Mouse (Mus musculus): Measurements from ENCODE around the gene Cyren. TPM values are rescaled to one million over a fixed set of nuclear protein-coding genes. Genes with fewer than 3 reads are reported as not detected.

The Cyren gene
- total and polyA plus RNA-seq, 3 experiments = 7.9 to 11.9 (median 9.7) TPM

GRCm38 (mm10) chr6:34904361-34904760, 26.5 kb upstream of the Cyren start:
- H3K4me1 ChIP-seq (ENCODE audit: control insufficient read depth in 1 of 2, insufficient read depth in 2 of 2) = peaks cover 10 to 46% of the 10 kb centered on the region in 2 experiments
- H3K27ac ChIP-seq (ENCODE audit: insufficient read depth, low read depth) = no peak overlapping the region
- H3K27me3 ChIP-seq (replicated peaks) = no peaks in the 10 kb centered on the region
- no peaks in the 10 kb centered on the region for H3K9me3 ChIP-seq (replicated peaks; ENCODE audit: low read length)
- peaks cover 38 to 91% of the 10 kb centered on the region in 2 experiments for H3K36me3 ChIP-seq (replicated peaks in 1 of 2; ENCODE audit: control insufficient read depth in 1 of 2, insufficient read depth in 1 of 2, low read length in 1 of 2)
- TF ChIP-seq MAX (IDR thresholded peaks at IDR 0.05; ENCODE audit: low read length) = no peak
- TF ChIP-seq MEF2A (IDR thresholded peaks at IDR 0.05; ENCODE audit: borderline replicate concordance, low read depth, low read length) = no peak
- no peak for TF ChIP-seq SMC3 (IDR thresholded peaks at IDR 0.05; ENCODE audit: low read depth, low read length)
- no peak for TF ChIP-seq NRF1 (IDR thresholded peaks at IDR 0.05; ENCODE audit: low read depth, low read length)
- no peak for TF ChIP-seq ELF1 (IDR thresholded peaks at IDR 0.05; ENCODE audit: low read depth, low read length)
- TF ChIP-seq TBP (conservative IDR thresholded peaks at IDR 0.05; ENCODE audit: low read depth, low read length) = no peak
- TF ChIP-seq ETS1 (conservative IDR thresholded peaks at IDR 0.05; ENCODE audit: low read depth, low read length) = no peak
- no peak for TF ChIP-seq CHD2 (IDR thresholded peaks at IDR 0.05; ENCODE audit: low read length)
- TF ChIP-seq POLR2A (IDR thresholded peaks at IDR 0.05; ENCODE audit: low read depth, low read length) = no peak
- no peak for TF ChIP-seq UBTF (IDR thresholded peaks at IDR 0.05; ENCODE audit: low read depth, low read length)
- TF ChIP-seq KAT2A (IDR thresholded peaks at IDR 0.05; ENCODE audit: insufficient replicate concordance, low read length) = no peak
- no peak for TF ChIP-seq ZC3H11A (IDR thresholded peaks at IDR 0.05; ENCODE audit: low read depth, low read length)
- no peak for TF ChIP-seq MYC (IDR thresholded peaks at IDR 0.05; ENCODE audit: low read depth, low read length)
- no peak for TF ChIP-seq BHLHE40 (IDR thresholded peaks at IDR 0.05; ENCODE audit: low read depth, low read length)
- TF ChIP-seq USF1 (IDR thresholded peaks at IDR 0.05; ENCODE audit: low read depth, low read length) = no peak
- H3K9ac ChIP-seq (ENCODE audit: insufficient read depth, low read depth) = no peak overlapping the region
- H3K79me2 ChIP-seq (replicated peaks; ENCODE audit: control insufficient read depth, extremely low read depth, insufficient read depth, poor library complexity, severe bottlenecking) = peaks cover under 1% of the 10 kb centered on the region
- in situ Hi-C loops (cut with MboI; ENCODE audit: low pct_ligation_motif_present, low pct_unique_long_range_greater_than_20kb, low sequenced_read_pairs) = no loop called here
- no peak overlapping the region for H3K4me3 ChIP-seq (replicated peaks in 1 of 3; ENCODE audit: low read depth in 2 of 3, low read length in 2 of 3, poor library complexity in 1 of 3)
- dilution Hi-C loops (cut with MboI; ENCODE audit: extremely low pct_ligation_motif_present, extremely low pct_unique_long_range_greater_than_20kb, low sequenced_read_pairs) = no loop called here
- DNase-seq (ENCODE audit: extremely low read depth) = no peak
- H3K4me2 ChIP-seq (ENCODE audit: insufficient read depth, low read depth, poor library complexity, severe bottlenecking) = no peak overlapping the region

- in situ Hi-C loops (cut with MboI; ENCODE audit: low pct_ligation_motif_present, low pct_unique_long_range_greater_than_20kb, low sequenced_read_pairs) = no loop called here
- no peak overlapping the region for H3K27ac ChIP-seq (ENCODE audit: insufficient read depth, low read depth)
- dilution Hi-C loops (cut with MboI; ENCODE audit: extremely low pct_ligation_motif_present, extremely low pct_unique_long_range_greater_than_20kb, low sequenced_read_pairs) = no loop called here
Measured at GRCm38 (mm10) chr6:34903851-34904250, 26.0 kb upstream of the Cyren start.

More at GRCm38 (mm10) chr6:34903851-34904250, 26.0 kb upstream of the Cyren start:
- Histone ChIP-seq H3K4me1 (ENCODE audit: control insufficient read depth in 1 of 2, insufficient read depth in 2 of 2) (peaks cover 10 to 41% of the 10 kb centered on the region in 2 experiments), H3K9me3 (replicated peaks; ENCODE audit: low read length) (no peaks in the 10 kb centered on the region), H3K4me2 (ENCODE audit: insufficient read depth, low read depth, poor library complexity, severe bottlenecking) (no peak overlapping the region), H3K9ac (ENCODE audit: insufficient read depth, low read depth) (no peak overlapping the region), H3K36me3 (replicated peaks in 1 of 2; ENCODE audit: control insufficient read depth in 1 of 2, insufficient read depth in 1 of 2, low read length in 1 of 2) (peaks cover 43 to 93% of the 10 kb centered on the region in 2 experiments), H3K79me2 (replicated peaks; ENCODE audit: control insufficient read depth, extremely low read depth, insufficient read depth, poor library complexity, severe bottlenecking) (no peaks in the 10 kb centered on the region; the same call in 1 of the 2 replicates), H3K4me3 (replicated peaks in 1 of 3; ENCODE audit: low read depth in 2 of 3, low read length in 2 of 3, poor library complexity in 1 of 3) (no peak overlapping the region), H3K27me3 (replicated peaks) (no peaks in the 10 kb centered on the region)
- no peak for TF ChIP-seq EP300 (IDR thresholded peaks at IDR 0.05; ENCODE audit: low read length)
- no peak for TF ChIP-seq ZNF384 (IDR thresholded peaks at IDR 0.05; ENCODE audit: low read depth, low read length)
- no peak for TF ChIP-seq MEF2A (IDR thresholded peaks at IDR 0.05; ENCODE audit: borderline replicate concordance, low read depth, low read length)
- no peak for TF ChIP-seq MAZ (IDR thresholded peaks at IDR 0.05; ENCODE audit: low read depth, low read length)
- no peak for TF ChIP-seq GABPA (IDR thresholded peaks at IDR 0.05; ENCODE audit: insufficient replicate concordance, low read depth, low read length)
- TF ChIP-seq ETS1 (conservative IDR thresholded peaks at IDR 0.05; ENCODE audit: low read depth, low read length) = no peak
- no peak for TF ChIP-seq MXI1 (IDR thresholded peaks at IDR 0.05; ENCODE audit: low read depth, low read length)
- no peak for DNase-seq (ENCODE audit: extremely low read depth)
